Mouse (Mus musculus): ENCODE data around the gene Rbfox3.

Rbfox3 gene

GRCm38 (mm10) chr11:118771358-118771757 lies 140.0 kb downstream of the Rbfox3 start:
- no peak for ATAC-seq (ENCODE audit: insufficient number of reproducible peaks, low FRiP score, low TSS enrichment)

DNA sequence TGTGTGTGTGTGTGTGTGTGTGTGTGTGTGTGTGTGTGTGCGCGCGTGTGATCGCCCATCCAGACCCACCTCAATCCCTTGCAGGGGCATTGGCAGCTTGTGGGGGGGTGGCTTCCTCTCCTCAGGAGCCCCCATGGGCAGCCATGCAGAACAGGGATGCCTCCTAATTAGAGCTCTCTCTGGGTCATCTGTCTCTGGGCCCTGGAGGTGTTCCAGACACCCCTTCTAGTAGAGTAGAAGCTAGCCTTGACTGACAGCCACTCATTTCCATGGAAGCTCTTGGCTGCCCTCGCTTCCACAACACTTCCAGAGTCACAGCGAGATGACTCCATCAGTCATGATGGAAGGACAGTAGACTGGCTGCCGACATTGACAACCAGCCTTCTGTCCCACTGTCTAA lies 140.6 kb downstream of the Rbfox3 start:
- no peak for ATAC-seq (ENCODE audit: insufficient number of reproducible peaks, low FRiP score, low TSS enrichment)

GRCm38 (mm10) chr11:118769542-118769941 lies 141.9 kb downstream of the Rbfox3 start:
- no peak for ATAC-seq (ENCODE audit: insufficient number of reproducible peaks, low FRiP score, low TSS enrichment)

DNA sequence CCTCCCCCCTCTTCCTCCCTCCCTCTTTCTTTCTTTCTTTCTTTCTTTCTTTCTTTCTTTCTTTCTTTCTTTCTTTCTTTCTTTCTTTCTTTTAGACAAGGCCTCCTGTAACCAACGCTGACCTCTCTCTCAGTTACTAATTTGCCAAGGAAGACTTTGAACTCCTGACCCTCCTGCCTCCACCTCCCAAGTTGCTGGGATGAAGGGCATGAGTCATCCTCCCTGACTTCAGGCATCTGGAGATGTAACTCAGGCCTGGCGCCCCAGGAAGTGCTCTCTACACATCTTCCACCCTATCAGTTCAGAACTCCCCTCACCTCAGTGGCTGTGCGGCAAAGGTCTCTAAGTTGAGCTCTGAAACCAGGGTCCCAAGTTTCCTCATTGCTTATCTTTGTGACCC lies 143.0 kb downstream of the Rbfox3 start:
- no peak for ATAC-seq (ENCODE audit: insufficient number of reproducible peaks, low FRiP score, low TSS enrichment)

- no peak for ATAC-seq (ENCODE audit: insufficient number of reproducible peaks, low FRiP score, low TSS enrichment)
Observed at GRCm38 (mm10) chr11:118767411-118767810, 144.0 kb downstream of the Rbfox3 start.

GRCm38 (mm10) chr11:118760296-118760988 lies 151.0 kb downstream of the Rbfox3 start:
- no peak for ATAC-seq (ENCODE audit: insufficient number of reproducible peaks, low FRiP score, low TSS enrichment)

- no peak for ATAC-seq (ENCODE audit: insufficient number of reproducible peaks, low FRiP score, low TSS enrichment)
Observed at GRCm38 (mm10) chr11:118759228-118759627, 152.2 kb downstream of the Rbfox3 start.

GRCm38 (mm10) chr11:118758277-118758990 lies 153.0 kb downstream of the Rbfox3 start:
- peak; percentile 72; the same call in 1 of the 2 replicates for ATAC-seq (ENCODE audit: insufficient number of reproducible peaks, low FRiP score, low TSS enrichment)

DNA sequence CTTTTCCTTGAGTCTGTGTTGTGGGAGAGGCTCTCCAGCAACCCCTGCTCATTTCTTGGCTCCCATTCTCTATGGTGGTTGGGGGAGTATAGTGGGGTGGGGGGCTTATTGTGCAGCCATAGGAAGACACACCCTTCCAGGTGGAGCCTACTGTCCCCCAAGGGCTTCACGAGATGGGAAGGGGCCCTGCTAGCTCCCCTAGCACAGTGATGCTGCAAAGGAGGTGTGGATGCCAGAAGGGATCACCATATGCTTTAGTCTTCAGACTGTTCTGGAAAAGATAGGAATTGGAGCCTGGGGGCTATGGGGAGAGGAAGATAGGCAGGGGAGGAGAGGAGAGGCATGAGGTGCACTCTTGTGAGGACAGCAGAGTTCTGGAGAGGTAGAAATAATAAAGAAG lies 153.9 kb downstream of the Rbfox3 start:
- no peak for ATAC-seq (ENCODE audit: insufficient number of reproducible peaks, low FRiP score, low TSS enrichment)

GRCm38 (mm10) chr11:118755003-118755402 lies 156.4 kb downstream of the Rbfox3 start:
- ATAC-seq (ENCODE audit: insufficient number of reproducible peaks, low FRiP score, low TSS enrichment): no peak

GRCm38 (mm10) chr11:118754535-118754934 lies 156.9 kb downstream of the Rbfox3 start:
- ATAC-seq (ENCODE audit: insufficient number of reproducible peaks, low FRiP score, low TSS enrichment): no peak

DNA sequence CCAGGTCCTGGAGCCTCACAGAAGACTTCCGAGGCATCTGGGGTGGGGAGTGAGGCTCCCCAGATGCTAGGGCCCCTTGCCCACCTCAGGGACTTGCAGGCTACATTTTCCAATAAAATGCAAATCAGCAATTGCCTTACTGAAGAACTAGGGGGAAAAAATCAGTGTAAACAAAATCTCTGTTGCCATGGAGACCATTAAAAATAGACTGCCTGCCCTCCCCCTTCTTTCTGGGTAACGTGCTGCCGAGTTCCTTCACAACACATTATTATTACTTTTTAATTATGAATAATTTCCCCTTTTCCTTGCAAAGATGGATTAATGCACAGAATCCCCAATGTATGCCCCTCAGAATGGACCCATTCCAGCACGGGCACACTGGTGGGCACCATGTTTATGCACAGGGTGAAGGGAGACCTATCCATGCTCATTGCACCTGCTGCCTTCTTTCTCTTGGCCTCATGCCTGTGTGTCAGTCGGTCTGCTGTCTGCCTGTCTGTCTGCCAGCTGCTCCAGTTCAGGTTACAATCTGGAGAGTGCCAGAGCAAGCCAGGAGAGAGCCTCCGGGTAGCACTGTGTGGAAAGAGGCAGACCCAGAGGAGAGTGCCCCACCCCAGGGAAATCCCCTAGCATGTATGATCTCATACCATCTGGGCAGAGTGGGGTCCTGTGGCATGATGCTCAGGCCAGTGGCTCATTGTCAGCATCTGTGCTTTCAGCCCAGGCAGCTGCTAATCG lies 159.3 kb downstream of the Rbfox3 start:
- ATAC-seq (ENCODE audit: insufficient number of reproducible peaks, low FRiP score, low TSS enrichment): no peak

DNA sequence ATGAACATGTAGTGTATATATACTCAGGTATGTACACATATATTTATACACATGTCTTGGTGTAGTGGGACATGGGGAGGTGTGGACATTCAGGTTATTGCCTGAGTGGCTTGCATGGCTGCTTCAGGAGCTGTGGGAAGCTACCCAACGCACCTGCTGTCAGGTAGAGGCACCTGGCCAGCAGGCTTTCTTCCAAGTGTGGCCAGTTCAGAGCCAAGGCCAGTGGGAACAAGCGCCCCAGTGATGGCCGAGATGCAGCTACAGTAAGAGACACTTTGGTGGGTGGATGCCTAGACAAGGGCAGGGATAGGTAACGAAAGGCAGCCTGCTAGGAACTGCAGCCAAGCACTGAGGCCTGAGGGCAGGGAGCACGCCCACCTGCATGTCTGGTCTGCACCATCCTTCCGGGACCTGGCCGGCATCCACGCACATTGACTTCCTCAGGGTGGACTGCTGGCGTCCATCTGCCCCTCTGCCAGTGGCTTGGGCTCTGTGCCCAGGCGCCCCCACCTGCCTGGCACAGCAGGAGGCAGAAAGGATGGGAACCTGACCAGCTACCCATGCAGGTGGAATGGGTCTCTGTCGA lies 160.6 kb downstream of the Rbfox3 start:
- ATAC-seq (ENCODE audit: insufficient number of reproducible peaks, low FRiP score, low TSS enrichment): peak; percentile 79

GRCm38 (mm10) chr11:118749541-118749940 lies 161.9 kb downstream of the Rbfox3 start:
- no peak for ATAC-seq (ENCODE audit: insufficient number of reproducible peaks, low FRiP score, low TSS enrichment)

DNA sequence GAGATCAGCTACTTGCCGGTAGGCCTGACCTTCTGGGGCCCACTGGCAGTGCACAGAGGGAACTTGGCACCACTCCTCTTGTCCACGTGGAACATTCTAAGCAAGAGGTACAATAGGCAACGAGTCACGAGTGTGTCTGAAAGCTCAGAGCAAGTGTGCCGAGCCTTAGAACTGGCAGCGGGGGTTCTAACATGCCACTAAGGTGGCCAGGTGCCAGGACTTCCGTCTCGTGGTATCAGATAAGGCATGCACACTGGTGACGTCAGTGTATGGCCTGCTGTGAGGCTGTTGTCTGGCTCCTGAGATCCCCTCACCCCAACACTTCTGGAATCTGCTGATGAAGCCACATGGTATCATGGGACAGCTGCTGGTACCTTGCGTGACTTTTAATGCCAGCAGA lies 162.8 kb downstream of the Rbfox3 start:
- no peak for ATAC-seq (ENCODE audit: insufficient number of reproducible peaks, low FRiP score, low TSS enrichment)

DNA sequence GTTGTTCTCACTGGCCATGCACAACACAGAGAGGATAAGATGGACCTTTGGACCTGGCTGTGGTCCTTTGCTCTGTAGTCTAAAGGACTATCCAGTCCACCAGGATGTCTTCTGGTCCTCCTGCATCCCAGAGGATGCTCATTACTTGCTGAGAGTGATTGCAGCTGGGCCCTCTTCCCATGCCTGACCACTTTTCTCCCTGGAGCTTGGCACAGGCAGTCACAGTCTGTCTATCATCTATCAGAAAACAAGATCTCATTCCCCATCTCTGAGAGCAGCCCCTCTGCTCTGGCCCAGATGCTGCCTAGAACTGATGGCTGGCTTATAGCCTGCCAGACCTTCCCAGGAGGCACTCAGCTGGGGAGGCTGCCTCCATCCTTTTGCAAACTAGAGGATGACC lies 166.1 kb downstream of the Rbfox3 start:
- no peak for ATAC-seq (ENCODE audit: insufficient number of reproducible peaks, low FRiP score, low TSS enrichment)

DNA sequence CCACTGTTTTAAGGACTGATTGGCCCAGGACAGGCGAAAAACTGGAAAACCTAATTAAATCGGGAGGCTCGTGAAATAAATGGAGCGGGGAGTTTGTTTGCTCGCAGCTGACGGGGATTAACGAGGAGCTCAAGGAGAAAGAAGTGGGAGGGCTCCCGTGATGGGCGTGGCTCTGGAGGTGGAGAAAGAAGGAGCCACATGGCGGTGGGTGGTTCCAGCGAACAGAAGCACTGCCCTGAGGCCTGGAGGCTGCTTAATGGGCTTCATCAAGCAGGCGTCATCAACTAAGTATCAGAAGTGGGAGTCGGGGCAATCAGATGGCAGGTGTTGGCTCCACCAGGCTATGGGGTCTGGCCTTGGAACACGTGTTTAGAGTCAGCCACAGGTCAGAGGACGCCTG lies 166.6 kb downstream of the Rbfox3 start:
- no peak for ATAC-seq (ENCODE audit: insufficient number of reproducible peaks, low FRiP score, low TSS enrichment)

GRCm38 (mm10) chr11:118742762-118743161 lies 168.6 kb downstream of the Rbfox3 start:
- ATAC-seq (ENCODE audit: insufficient number of reproducible peaks, low FRiP score, low TSS enrichment): no peak

- no peak for ATAC-seq (ENCODE audit: insufficient number of reproducible peaks, low FRiP score, low TSS enrichment)
Observed at GRCm38 (mm10) chr11:118741262-118741661, 170.1 kb downstream of the Rbfox3 start.

DNA sequence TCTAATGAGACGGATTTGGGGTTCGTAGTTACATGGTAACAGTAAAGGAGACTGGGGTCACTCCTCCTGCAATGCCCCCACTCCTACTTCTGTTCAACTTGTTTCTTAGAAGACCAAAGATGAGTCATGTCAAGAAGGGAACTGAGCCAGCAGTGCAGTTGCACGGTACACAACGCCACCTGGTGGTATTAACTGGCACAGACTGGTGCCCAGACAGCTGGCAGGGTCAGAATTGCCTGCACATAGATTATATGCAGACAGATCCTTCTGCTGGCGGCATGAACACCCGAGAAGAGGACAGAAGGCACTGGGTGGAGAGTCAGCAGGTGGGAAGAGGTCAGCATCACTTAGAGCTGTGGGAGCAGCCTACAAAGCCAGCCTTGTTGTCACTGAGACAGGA lies 171.4 kb downstream of the Rbfox3 start:
- ATAC-seq (ENCODE audit: insufficient number of reproducible peaks, low FRiP score, low TSS enrichment): no peak

All from cerebellum, adult (tissue).